10 mouse cellular contexts compared by ENCODE assay signal in the genomic region with DNA sequence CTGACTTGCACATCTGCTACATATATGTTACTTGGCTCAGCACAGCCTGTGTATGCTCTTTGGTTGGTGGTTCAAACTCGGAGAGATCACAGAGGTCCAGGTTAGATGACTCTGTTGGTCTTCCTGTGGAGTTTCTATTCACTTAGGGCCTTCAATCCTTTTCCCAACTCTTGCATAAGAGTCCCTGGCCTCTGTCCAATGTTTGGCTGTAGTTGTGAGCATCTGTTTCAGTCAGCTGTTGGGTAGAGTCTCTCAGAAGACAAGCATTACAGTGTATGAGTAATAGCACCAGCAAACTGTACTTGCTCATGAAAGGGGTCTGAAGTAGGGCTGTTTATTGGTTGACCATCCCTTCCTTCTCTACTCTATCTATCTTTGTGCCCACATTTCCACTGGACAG.
A peak's percentile ranks its signal among the peaks of the same experiment; 100 is the strongest.
DNase-seq lines count a peak whose midpoint lies in the region; ATAC-seq lines count a peak whose summit lies in the region.
"Had no signal": no experiment of that assay in that cellular context is flagged by ENCODE, and none has a peak within 500 bp of the region (broad histone marks: within the 10 kb centered on the region; RNA-seq: fewer than 3 reads in every experiment).

No protein-coding gene starts in this region.

- H3K27me3 ChIP-seq in hindbrain, embryonic 13.5 days, result no peaks in the 10 kb centered on the region
- H3K27me3 ChIP-seq: limb, embryonic 13.5 days had no signal

- no peak for ATAC-seq in inflammation-experienced regulatory T-cells, adult 6 months
- ATAC-seq in CD4-positive, CD25-positive, alpha-beta regulatory T cell, adult 4 months, result no peak
- no peak for ATAC-seq in hindbrain, embryonic 13.5 days (ENCODE audit: low FRiP score)

- no peaks in the 10 kb centered on the region for H3K36me3 ChIP-seq in hindbrain, embryonic 13.5 days
- H3K36me3 ChIP-seq: limb, embryonic 13.5 days had no signal

- 81% methylated on average over 1 of the region's 1 CpGs for WGBS in hindbrain, embryonic 13.5 days

- no peaks in the 10 kb centered on the region for H3K4me1 ChIP-seq in hindbrain, embryonic 13.5 days (replicated peaks)
- H3K4me1 ChIP-seq: limb, embryonic 13.5 days had no signal

- no peaks in the 10 kb centered on the region for H3K9me3 ChIP-seq in hindbrain, embryonic 13.5 days
- H3K9me3 ChIP-seq: limb, embryonic 13.5 days had no signal

- H3K27ac ChIP-seq in hindbrain, embryonic 13.5 days, result no peak overlapping the region
- H3K27ac ChIP-seq: limb, embryonic 13.5 days had no signal

- DNase-seq in kidney, postnatal 10 days, result peak; percentile 33
- DNase-seq in kidney, adult 9 months, result no peak
- peak; percentile 11 for DNase-seq in adrenal gland, adult 8-10 months
- peak; percentile 60 to 64 for DNase-seq in heart, postnatal 14 days
- peak; percentile 37 for DNase-seq in lung, postnatal 25 days (ENCODE audit: low spot score)
- DNase-seq: cerebellum, postnatal 36 days had no signal

- intact Hi-C loops in heart, postnatal 14 days (cut with DNase I), result no loop called here

- H3K9ac ChIP-seq in hindbrain, embryonic 13.5 days, result no peak overlapping the region
- H3K9ac ChIP-seq: limb, embryonic 13.5 days had no signal

- no peak overlapping the region for H3K4me3 ChIP-seq in hindbrain, embryonic 13.5 days
- H3K4me3 ChIP-seq: limb, embryonic 13.5 days had no signal

- H3K4me2 ChIP-seq in hindbrain, embryonic 13.5 days, result no peak overlapping the region
- H3K4me2 ChIP-seq: limb, embryonic 13.5 days had no signal
